Mouse (Mus musculus): ENCODE results near the gene Relt. TPM values are rescaled to one million over a fixed set of nuclear protein-coding genes. Genes with fewer than 3 reads are reported as not detected.

Gene Relt
- total RNA-seq, 2 experiments from 2014 or later = 5.3 to 12.2 TPM

GRCm38 (mm10) chr7:100816759-100817441 lies 46.3 kb downstream of the Relt start:
- intact Hi-C loops (cut with DNase I) = no loop called here

GRCm38 (mm10) chr7:100815900-100816570 lies 47.2 kb downstream of the Relt start:
- DNase-seq = no peak
- intact Hi-C loops (cut with DNase I) = no loop called here

More at GRCm38 (mm10) chr7:100816759-100817441, 46.3 kb downstream of the Relt start:
- no peak for DNase-seq

- no peak for DNase-seq
- intact Hi-C loops (cut with DNase I) = no loop called here
Observed at GRCm38 (mm10) chr7:100812641-100813040, 50.6 kb downstream of the Relt start.

GRCm38 (mm10) chr7:100811912-100812311 lies 51.3 kb downstream of the Relt start:
- intact Hi-C loops (cut with DNase I) = no loop called here
- no peak for DNase-seq

GRCm38 (mm10) chr7:100805391-100805790 lies 57.9 kb downstream of the Relt start:
- intact Hi-C loops (cut with DNase I) = no loop called here
- no peak for DNase-seq

- DNase-seq = no peak
- intact Hi-C loops (cut with DNase I) = loop anchor here (1.0 to 2.0 kb wide), 2 partner anchors 27 to 114 kb away; no protein-coding TSS in a partner anchor
Observed at GRCm38 (mm10) chr7:100798810-100799209, 64.4 kb downstream of the Relt start.

Small RNA genes lying within 50 kb of the gene (microRNA-seq; reads per million reads assigned to microRNA genes)
- 122 to 148 reads per million in 2 experiments for gene Mir3102

Other genes starting within 250 kb of the Relt start
- 10 to 100 TPM; 24.3 to 27.6 TPM for gene Plekhb1, start 201.0 kb downstream of the Relt start, total RNA-seq (2021)
- 10 to 100 TPM; 33.8 to 37.1 TPM for gene Fam168a, start 156.8 kb downstream of the Relt start, total RNA-seq (2021)
- gene Arhgef17, start 68.7 kb upstream of the Relt start, total RNA-seq (2021) = 10 to 100 TPM; 19.3 to 19.6 TPM
- gene P2ry6, start 111.2 kb upstream of the Relt start, total RNA-seq (2021) = 1 to 10 TPM; 1.1 TPM
- gene P2ry2, start 149.4 kb upstream of the Relt start, total RNA-seq (2021) = 10 to 100 TPM; 29.6 to 44.9 TPM
- 1 to 10 TPM; 4.4 to 4.8 TPM for gene Fchsd2, start 229.4 kb upstream of the Relt start, total RNA-seq (2021)